Mouse (Mus musculus): ENCODE measurements around the gene Ahrr.
A peak's percentile ranks its signal among the peaks of the same experiment; 100 is the strongest.

The Ahrr gene

GRCm38 (mm10) chr13:74292167-74292566 is at the start of gene Ahrr:
Gene Ahrr, minus strand, starts transcription at chr13:74292331.
- DNase-seq (ENCODE audit: inconsistent age in 2 of 2, low spot score in 1 of 2), result peak; percentile 79 to 87

- DNase-seq (ENCODE audit: inconsistent age in 2 of 2, low spot score in 1 of 2), result peak; percentile 28 to 78
Measured at GRCm38 (mm10) chr13:74341036-74341435, 48.9 kb upstream of the Ahrr start.

- no peak for DNase-seq (ENCODE audit: inconsistent age in 2 of 2, low spot score in 1 of 2)
Measured at GRCm38 (mm10) chr13:74329321-74329720, 37.2 kb upstream of the Ahrr start.

GRCm38 (mm10) chr13:74317170-74317849 is 25.2 kb upstream of the Ahrr start, which contains the start of gene Pdcd6:
Gene Pdcd6, minus strand, starts transcription at chr13:74317580.
- DNase-seq (ENCODE audit: inconsistent age in 2 of 2, low spot score in 1 of 2), result peak; percentile 98

GRCm38 (mm10) chr13:74316789-74317169 is 24.6 kb upstream of the Ahrr start:
- DNase-seq (ENCODE audit: inconsistent age in 2 of 2, low spot score in 1 of 2), result no peak

- DNase-seq (ENCODE audit: inconsistent age in 2 of 2, low spot score in 1 of 2), result no peak
Measured at GRCm38 (mm10) chr13:74316386-74316785, 24.3 kb upstream of the Ahrr start.

- DNase-seq (ENCODE audit: inconsistent age in 2 of 2, low spot score in 1 of 2), result peak in 1 of 2 experiments; percentile 45
Measured at GRCm38 (mm10) chr13:74314616-74315015, 22.5 kb upstream of the Ahrr start.

GRCm38 (mm10) chr13:74305780-74306179 is 13.6 kb upstream of the Ahrr start:
- peak in 1 of 2 experiments; percentile 51 for DNase-seq (ENCODE audit: inconsistent age in 2 of 2, low spot score in 1 of 2)

- DNase-seq (ENCODE audit: inconsistent age in 2 of 2, low spot score in 1 of 2), result peak; percentile 51 to 81
Measured at GRCm38 (mm10) chr13:74305380-74305779, 13.2 kb upstream of the Ahrr start.

- DNase-seq (ENCODE audit: inconsistent age in 2 of 2, low spot score in 1 of 2), result peak in 1 of 2 experiments; percentile 42
Measured at GRCm38 (mm10) chr13:74302050-74303037, 10.2 kb upstream of the Ahrr start.

GRCm38 (mm10) chr13:74301607-74301984 is 9.5 kb upstream of the Ahrr start:
- no peak for DNase-seq (ENCODE audit: inconsistent age in 2 of 2, low spot score in 1 of 2)

- peak; percentile 73 to 90 for DNase-seq (ENCODE audit: inconsistent age in 2 of 2, low spot score in 1 of 2)
Measured at GRCm38 (mm10) chr13:74300925-74301606, 8.9 kb upstream of the Ahrr start.

GRCm38 (mm10) chr13:74296376-74296775 is 4.2 kb upstream of the Ahrr start:
- DNase-seq (ENCODE audit: inconsistent age in 2 of 2, low spot score in 1 of 2), result peak in 1 of 2 experiments; percentile 17

GRCm38 (mm10) chr13:74289646-74290045 is 2.5 kb downstream of the Ahrr start:
- no peak for DNase-seq (ENCODE audit: inconsistent age in 2 of 2, low spot score in 1 of 2)

- DNase-seq (ENCODE audit: inconsistent age in 2 of 2, low spot score in 1 of 2), result no peak
Measured at GRCm38 (mm10) chr13:74282299-74282698, 9.8 kb downstream of the Ahrr start.

GRCm38 (mm10) chr13:74275726-74276125 is 16.4 kb downstream of the Ahrr start:
- no peak for DNase-seq (ENCODE audit: inconsistent age in 2 of 2, low spot score in 1 of 2)

GRCm38 (mm10) chr13:74260231-74260992 is 31.7 kb downstream of the Ahrr start:
- DNase-seq (ENCODE audit: inconsistent age in 2 of 2, low spot score in 1 of 2), result peak; percentile 71 to 86

- DNase-seq (ENCODE audit: inconsistent age in 2 of 2, low spot score in 1 of 2), result peak; percentile 78 to 89
Measured at GRCm38 (mm10) chr13:74259460-74260230, 32.5 kb downstream of the Ahrr start.

- peak; percentile 40 to 66 for DNase-seq (ENCODE audit: inconsistent age in 2 of 2, low spot score in 1 of 2)
Measured at GRCm38 (mm10) chr13:74246494-74246893, 45.6 kb downstream of the Ahrr start.

- DNase-seq (ENCODE audit: inconsistent age in 2 of 2, low spot score in 1 of 2), result no peak
Measured at GRCm38 (mm10) chr13:74245899-74246231, 46.3 kb downstream of the Ahrr start.

Measured in adrenal gland, adult (tissue).